Mouse (Mus musculus): ENCODE measurements at regions not wholly inside any gene's neighbourhood (a gene's known extent, or its start where the extent isn't known, plus 50 kb on each side); places are given as distances from the start of the nearest gene placed in this dataset.

DNA sequence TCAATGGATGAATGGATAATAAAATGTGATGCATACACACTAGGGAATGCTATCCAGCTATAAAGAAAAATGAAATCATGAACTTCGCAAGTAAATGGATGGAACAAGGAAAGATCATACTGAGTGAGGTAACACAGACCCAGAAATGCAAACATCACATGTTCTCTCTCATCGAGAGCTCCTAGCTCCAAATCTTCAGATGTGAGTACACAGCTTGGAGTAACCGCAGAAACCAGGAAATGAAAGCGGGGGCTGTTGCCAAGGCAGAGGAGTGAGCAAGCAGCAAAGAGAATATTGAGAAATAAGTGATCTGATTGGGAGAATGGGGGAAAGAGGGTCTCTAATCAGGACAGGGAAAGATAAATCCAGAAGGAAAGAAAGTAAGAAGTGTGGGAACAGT is 52.0 kb upstream of the Tsc22d2 start:
- TF ChIP-seq CTCF (IDR thresholded peaks at IDR 0.05; ENCODE audit: low read depth) (no peak), EP300 (IDR thresholded peaks at IDR 0.05; ENCODE audit: low read depth) (no peak)

All from liver, embryonic 14.5 days (tissue).